ENCODE assay signal across 8 mouse cellular contexts in the genomic region with DNA sequence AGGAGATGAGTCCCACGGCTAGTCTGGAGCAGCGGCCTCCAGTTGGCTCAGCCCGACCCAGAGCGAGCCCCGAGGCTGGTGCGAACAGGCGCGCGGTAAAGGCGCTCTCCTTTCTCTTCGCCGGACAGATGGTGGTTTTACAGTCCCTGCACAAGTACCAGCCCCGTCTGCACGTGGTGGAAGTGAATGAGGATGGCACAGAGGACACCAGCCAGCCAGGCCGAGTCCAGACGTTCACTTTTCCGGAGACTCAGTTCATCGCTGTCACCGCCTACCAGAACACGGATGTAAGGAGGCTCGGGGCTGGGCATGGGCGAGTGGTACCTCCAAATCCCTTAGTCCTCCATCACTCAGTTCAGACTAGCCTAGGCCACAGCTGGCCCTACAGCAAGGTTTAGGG. TPM values are rescaled to one million over a fixed set of nuclear protein-coding genes. Genes with fewer than 3 reads are reported as not detected.
DNase-seq lines count a peak whose midpoint lies in the region; ATAC-seq lines count a peak whose summit lies in the region.

No protein-coding gene starts in this region.

- H3K4me1 ChIP-seq in forebrain, embryonic 13.5 days = peaks cover 41% of the 10 kb centered on the region
- H3K4me1 ChIP-seq in limb, embryonic 10.5 days = peaks cover 44% of the 10 kb centered on the region

- H3K27me3 ChIP-seq in forebrain, embryonic 13.5 days = peaks cover 76% of the 10 kb centered on the region
- H3K27me3 ChIP-seq in limb, embryonic 10.5 days (ENCODE audit: low read depth, poor library complexity, severe bottlenecking) = peaks cover 100% of the 10 kb centered on the region

- no peaks in the 10 kb centered on the region for H3K9me3 ChIP-seq in forebrain, embryonic 13.5 days (replicated peaks)
- no peaks in the 10 kb centered on the region for H3K9me3 ChIP-seq in limb, embryonic 10.5 days (replicated peaks)

- H3K4me2 ChIP-seq in forebrain, embryonic 13.5 days = peak overlapping the region; percentile 49

- no peaks in the 10 kb centered on the region for H3K36me3 ChIP-seq in forebrain, embryonic 13.5 days (ENCODE audit: poor library complexity, severe bottlenecking)
- H3K36me3 ChIP-seq in limb, embryonic 10.5 days = no peaks in the 10 kb centered on the region

- no peak for ATAC-seq in cerebellum, adult (ENCODE audit: insufficient number of reproducible peaks, low FRiP score, low TSS enrichment)
- peak; percentile 22 for ATAC-seq in forebrain, embryonic 13.5 days

- H3K4me3 ChIP-seq in forebrain, embryonic 13.5 days = peak overlapping the region; percentile 54
- H3K4me3 ChIP-seq in limb, embryonic 10.5 days = peak overlapping the region; percentile 27

- peak; percentile 81 to 86 for DNase-seq in cerebellum, postnatal 10 days
- DNase-seq in ovary, postnatal 10 days (ENCODE audit: low spot score) = peak; percentile 13
- no peak for DNase-seq in ovary, adult 18-20 months (ENCODE audit: low spot score)
- DNase-seq in limb, embryonic 10.5 days (ENCODE audit: low spot score) = peak; percentile 71
- peak; percentile 65 for DNase-seq in retina, embryonic 14.5 days (ENCODE audit: low spot score)
- no peak for DNase-seq in adrenal gland, postnatal 25 days

- whole genome bisulfite sequencing in forebrain, embryonic 13.5 days = 0% methylated on average over 22 of the region's 22 CpGs
- WGBS in limb, embryonic 10.5 days = 0% methylated on average over 22 of the region's 22 CpGs

- peak overlapping the region; percentile 97 for H3K27ac ChIP-seq in forebrain, embryonic 13.5 days
- H3K27ac ChIP-seq in limb, embryonic 10.5 days = no peak overlapping the region

- H3K9ac ChIP-seq in forebrain, embryonic 13.5 days = peak overlapping the region; percentile 84

RNA-seq across cellular contexts. Expression of a gene that starts 4.4 kb away (rescaled TPM):
- polyA plus RNA-seq in forebrain, embryonic 13.5 days (2015; fragmentation: Nextera tagmentation; extraction: Ambion mirVana) = 36.3 and 45.1 TPM in 2 replicates
- 0.04 and 0.10 TPM in 2 replicates for polyA plus RNA-seq in limb, embryonic 10.5 days (2016; fragmentation: Nextera tagmentation; extraction: Ambion mirVana)
- total RNA-seq in adrenal gland, postnatal 25 days (2021) = not detected in 2 replicates

Comparison
In these comparisons a context has a peak if more than half of its experiments do, and no peak if none do; other contexts are left out.
1. DNase-seq: peak in cerebellum, postnatal 10 days (2 of 2), ovary, postnatal 10 days (single experiment), limb, embryonic 10.5 days (single experiment) and retina, embryonic 14.5 days (single experiment); none in ovary, adult 18-20 months (single experiment) and adrenal gland, postnatal 25 days (single experiment).
2. RNA of a gene that starts 4.4 kb away (polyA plus RNA-seq): 36.3 to 45.1 TPM in forebrain, embryonic 13.5 days; 0.04 to 0.10 TPM in limb, embryonic 10.5 days; every median in the first group is over 10 times any median in the second.